Mouse (Mus musculus): ENCODE results near the gene Timm8a2.
"Not testable (repeated sequence)": the region's sequence is repeated elsewhere in the genome, so short reads cannot be mapped to it uniquely, and the experiment has no call there.

Timm8a2 gene

DNA sequence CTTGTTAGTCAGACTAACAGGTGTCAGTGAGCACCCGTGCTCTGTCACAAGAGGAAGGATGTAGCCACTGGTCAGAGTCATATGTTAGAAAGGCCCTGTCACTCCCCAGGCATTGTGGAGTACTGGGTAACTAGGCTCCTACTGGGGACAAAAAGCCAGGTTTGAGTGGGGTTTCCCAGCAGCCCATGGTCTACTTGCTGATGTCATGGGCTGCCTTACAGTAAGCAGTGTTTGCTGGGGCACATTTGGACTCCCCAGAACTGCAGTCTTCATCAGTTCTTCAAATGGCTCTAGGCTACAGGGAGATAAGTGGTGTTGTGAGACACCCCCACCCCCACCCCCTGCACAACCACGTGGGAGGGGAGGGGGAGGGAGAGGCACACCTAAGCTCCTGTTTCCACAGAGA, 23.5 kb downstream of the Timm8a2 start:
- in situ Hi-C loops (cut with MboI, MseI), result loop anchor here (10.0 kb wide), 1 partner anchor 103 kb away; no protein-coding TSS in a partner anchor

DNA sequence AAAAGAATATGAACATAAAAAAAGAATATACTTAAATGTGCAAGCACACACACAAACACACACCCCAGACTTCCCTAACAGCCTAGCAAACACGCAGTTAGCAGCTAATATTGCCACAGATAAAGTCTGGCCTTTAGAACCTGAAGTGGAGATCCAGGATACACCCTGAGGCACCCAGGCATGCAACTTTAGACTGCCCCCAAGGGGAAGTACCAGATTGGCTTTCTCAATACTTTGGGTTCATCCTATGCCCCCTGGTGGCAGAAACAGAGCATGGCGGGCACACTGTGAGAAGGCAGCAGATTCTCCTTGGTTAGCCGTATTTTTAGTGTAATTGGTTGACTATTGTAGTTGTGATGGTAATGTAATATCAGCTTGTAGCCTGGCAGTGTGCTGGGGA, 26.2 kb downstream of the Timm8a2 start:
- in situ Hi-C loops (cut with MboI, MseI), result loop anchor here (5.0 kb wide), 2 partner anchors 47 to 128 kb away; partner anchors contain the start of gene Tm9sf2

DNA sequence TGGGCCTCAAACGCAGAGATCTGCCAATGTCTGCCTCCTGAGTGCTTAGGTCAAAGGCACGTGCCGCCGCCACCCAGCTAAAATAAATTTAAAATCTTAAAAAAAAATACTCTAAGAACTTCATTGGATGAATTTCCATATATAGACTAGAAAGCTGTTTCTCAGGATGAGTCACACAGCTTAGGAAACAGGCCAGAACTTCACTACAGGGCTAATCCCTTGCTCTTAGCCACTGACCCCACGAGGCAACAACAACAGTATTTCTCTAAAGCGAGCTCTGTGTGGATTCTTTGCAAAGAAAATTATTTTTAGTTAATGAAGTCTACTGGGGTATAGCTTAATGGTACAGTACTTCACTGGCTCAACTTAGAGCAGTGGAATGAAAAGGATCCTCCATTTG, 26.9 kb downstream of the Timm8a2 start:
- in situ Hi-C loops (cut with MboI, MseI), result loop anchor here (5.0 kb wide), 2 partner anchors 46 to 129 kb away; partner anchors contain the start of gene Tm9sf2

DNA sequence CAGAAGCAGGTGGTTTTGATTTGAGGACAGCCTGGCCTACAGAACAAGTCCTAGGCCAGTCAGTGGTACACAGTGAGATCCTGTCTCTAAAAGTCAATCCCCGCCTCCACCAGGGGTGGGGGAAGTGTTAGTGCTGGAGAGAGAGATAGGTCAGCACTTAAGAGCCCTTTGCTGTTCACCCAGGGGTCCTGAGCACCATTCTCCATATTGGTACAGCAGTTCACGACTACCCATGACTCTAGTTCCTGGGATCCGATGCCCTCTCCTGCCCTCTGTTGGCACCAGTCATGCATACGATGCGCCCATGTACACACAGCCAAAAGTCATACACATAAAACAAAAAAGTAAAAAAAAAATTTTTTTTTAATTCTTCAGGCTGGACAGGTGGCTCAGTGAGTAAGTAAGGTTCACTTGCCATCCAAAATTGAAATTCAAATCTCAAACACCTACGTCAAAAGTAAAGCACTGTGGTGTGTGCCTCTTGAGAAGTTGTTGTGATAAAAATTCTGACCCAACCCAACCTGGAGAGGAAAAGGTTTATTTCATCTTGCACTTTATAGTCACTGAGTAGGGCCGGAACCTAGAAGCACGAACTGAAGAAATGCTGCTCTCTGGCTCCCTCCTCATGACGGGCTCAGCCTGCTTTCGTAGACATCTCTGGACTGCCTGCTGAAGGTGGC, 28.1 kb downstream of the Timm8a2 start:
- in situ Hi-C loops (cut with MboI, MseI), result loop anchor here (5.0 kb wide), 2 partner anchors 45 to 130 kb away; partner anchors contain the start of gene Tm9sf2

DNA sequence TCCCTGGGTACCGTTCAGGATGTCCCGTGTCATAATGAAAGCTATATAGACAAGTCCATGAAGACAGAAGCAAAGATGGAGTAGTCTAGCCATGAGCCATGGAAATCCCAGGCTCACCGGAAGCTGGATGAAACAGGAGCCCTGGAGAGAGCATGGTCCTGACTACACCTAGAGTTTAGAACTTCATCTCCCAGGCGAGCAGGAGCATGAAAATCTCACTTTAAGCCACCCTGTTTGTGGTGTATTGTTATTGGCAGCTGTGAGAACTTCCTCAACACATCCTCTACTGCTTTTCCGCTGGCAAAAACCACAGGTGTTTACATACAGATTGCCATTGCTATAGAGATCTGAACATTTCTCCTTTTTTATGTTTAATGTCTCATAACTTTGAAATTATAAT, 29.1 kb downstream of the Timm8a2 start:
- in situ Hi-C loops (cut with MboI, MseI), result loop anchor here (5.0 kb wide), 2 partner anchors 44 to 131 kb away; partner anchors contain the start of gene Tm9sf2

DNA sequence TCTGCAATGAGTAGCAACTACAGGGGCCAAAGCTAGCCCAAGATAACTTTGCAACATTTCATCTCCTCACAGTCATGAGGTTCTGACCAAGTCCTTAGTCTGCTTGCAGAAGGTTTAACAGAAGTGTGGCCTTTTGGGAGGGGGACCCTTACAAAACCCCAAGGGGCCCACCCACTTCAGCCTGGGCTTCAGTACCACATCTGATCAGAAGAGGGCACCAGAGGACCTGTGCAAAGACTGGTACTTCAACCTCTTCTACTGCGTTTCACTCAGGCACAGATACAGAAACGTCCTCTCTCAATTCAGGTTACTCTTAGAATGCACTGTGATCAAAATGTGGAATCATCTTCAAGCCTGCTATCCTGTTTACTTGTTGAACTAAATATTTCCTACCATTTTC, 30.0 kb downstream of the Timm8a2 start:
- in situ Hi-C loops (cut with MboI, MseI), result loop anchor here (5.0 kb wide), 2 partner anchors 43 to 132 kb away; partner anchors contain the start of gene Tm9sf2

DNA sequence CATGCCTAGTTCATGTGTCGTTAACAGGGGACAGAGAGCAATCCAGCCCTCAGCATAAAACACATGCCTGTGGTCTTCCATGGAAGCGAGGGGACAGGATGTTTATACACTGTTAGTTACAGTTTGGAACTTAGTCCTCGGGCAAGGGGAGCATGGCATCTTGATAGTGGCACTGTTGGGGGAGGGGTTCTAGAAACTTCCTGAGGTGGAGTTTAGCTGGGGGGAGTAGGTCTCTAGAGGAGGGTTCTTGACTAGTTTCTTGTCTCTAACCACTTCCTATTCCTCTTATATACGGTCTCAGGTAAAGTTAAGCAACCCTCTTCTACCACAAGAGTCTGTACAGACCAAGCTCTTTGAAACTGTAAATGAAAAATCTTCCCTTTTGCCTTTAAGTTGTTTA, 31.8 kb downstream of the Timm8a2 start:
- in situ Hi-C loops (cut with MboI, MseI), result no loop called here

DNA sequence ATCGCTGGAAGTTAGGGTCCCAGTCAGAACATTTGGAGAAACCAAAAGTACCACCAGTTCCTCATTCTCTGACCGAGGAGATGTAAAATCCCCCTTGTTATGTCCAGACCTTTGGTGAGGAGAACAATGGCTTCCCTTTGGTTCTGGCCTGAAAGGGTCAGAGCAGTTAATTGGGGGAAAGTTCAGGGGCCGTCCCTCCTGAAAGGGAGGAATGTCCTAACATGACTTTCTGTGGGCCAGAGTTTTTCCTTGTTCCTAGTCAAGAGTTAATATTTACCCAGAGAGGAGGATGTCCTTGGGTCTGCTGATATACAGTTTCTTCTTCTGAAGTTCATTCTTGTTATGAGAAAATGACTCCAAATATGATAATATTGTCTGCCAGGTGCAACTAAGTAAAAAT, 33.6 kb downstream of the Timm8a2 start:
- in situ Hi-C loops (cut with MboI, MseI), result not testable (repeated sequence)

DNA sequence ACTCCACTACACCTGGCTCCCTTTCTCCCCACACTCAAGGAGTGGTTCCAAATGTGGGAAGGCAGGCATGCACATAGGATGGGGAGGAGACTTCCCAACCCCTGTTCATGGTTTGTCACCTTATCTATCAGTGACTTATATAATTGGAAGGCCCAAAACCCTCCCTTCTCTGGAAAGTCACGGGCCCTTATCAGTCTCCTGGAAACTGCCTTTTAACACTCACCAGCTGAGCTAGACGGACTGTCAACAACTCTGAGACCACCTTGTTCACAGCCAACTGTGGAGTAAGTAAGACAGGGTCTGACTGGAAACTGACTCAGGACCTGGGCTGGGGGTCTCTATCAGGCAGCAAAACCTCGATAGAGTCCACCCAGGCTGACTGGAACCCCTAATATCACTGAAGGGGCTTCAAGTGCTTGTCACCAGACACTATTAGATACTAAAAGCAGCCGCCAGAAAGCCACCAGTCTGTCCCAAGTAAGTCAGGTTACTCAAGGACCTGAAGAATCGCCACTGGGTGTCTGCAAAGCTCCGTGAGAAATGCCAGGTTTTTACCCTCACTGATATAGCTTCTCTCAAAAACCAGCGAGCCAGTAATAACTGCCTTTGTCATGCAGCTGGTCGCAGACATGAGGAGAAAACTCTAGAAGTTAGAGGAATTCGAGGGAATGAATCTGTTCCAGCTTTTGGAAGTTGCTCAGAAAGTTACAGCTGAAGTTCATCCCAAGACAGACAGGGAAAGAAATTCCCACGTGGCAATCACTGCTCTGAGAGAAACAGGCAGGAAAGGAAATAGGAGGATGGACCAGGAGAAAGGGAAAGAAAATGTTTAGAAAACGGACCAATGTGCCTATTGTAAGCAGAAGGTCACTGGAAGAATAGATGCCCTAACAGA, 34.6 kb downstream of the Timm8a2 start:
- in situ Hi-C loops (cut with MboI, MseI), result no loop called here

DNA sequence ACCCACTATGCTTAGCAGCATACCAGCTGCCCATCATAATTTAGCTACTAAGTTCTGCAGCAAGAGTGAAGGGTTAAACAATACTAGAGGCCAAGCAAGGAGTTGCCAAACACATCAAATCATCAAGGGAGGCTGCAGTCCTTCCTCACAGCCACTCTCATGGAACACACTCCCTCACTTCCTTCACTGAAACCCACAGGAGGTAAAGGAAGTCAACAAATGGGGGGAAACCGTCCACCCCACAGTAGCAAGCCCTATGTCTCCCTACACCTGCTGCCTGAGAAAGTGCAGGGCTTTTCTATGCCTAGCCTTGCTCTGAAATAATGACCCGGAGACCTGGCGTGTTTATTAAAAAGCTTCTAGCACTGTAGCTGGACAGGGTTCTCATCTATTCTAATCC, 35.5 kb downstream of the Timm8a2 start:
- in situ Hi-C loops (cut with MboI, MseI), result no loop called here

DNA sequence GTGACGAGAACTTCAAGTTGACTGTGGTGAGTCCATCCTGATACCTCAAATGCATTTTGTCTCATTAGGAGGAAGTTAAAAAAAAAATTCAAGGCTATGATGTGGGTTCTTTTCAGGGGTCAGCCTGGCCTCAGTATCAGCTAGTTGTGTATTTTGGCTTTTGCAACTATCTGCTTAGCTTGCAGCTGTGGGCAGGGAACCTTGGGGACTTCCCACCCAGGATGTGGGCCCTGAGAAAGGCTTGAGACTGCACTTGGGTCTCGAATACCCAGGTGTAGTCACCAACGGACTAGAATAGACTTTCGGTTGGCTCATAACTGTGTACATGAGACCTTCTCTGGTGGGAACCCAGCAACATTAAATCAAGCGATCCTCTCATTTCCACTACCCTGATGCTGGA, 38.9 kb downstream of the Timm8a2 start:
- in situ Hi-C loops (cut with MboI, MseI), result no loop called here

DNA sequence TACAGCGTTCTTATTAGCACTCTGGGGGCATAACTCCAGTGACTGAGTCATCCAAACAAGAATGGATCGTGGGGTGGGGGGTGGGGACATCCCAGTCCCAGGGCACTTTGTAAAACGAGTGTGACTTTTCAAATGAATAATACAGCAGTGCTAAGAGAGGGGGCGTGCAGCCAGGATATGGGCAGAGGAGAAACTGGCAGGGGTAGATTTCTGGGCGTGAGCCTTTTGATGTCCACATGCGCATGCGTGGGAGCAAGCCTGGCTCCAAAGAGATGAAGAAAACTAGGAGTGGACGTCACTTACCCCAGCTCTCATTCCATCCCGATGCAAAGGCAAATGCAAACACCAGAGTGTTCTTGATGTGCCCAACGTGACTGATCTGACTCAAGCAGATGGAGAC, 39.9 kb downstream of the Timm8a2 start:
- in situ Hi-C loops (cut with MboI, MseI), result no loop called here

DNA sequence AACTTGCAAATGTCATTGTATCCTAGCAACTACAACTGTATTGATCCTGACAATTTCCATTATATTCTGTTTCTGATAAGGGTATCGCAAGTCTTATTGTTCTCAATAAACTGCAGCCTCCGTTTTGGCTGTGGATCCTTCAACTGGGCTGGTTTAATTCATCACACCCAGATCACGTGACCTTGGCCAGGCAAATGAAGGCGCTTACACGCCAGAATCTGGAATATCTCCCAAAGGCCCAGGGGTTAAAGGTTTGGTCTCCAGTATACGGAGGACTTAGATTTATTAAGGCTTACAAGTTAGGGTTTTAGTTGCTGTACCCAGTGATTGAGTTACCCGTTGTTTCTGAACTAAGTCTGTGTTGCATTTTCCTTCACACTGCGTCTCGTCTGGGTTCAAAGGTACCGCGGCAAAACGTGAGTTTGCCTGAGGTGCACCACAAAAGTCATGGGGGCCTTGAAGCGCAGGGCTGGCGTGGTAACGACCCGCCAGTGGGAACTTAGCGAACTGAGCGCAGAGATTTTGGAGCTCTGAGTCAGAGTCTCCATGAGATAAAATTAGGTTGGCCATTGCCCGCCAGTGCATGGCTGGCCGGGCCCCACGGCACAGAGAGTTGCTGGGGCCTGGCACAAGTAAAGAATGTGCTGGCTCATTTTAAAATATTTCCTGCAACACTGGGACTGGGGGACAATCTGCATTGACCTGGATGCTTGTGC, 41.2 kb downstream of the Timm8a2 start:
- in situ Hi-C loops (cut with MboI, MseI), result no loop called here

DNA sequence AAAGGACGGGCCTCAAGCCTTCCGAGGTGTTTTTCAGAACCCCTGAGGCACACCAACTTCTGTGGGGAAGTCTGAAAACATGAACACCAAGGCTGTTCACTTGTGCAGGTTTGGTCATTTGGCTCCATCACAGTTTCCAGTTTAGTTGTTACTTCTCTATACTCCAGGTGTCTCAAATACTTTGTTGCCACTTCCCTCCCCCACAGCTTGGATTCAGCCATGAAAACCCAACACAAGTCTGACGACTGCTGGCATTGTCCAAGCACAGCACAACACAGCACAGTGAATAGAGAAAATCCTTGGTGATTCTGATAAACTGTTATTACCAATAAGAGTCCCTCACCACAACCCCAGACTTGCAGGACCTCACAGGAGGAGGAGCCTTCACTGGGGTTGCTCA, 42.5 kb downstream of the Timm8a2 start:
- in situ Hi-C loops (cut with MboI, MseI), result no loop called here

DNA sequence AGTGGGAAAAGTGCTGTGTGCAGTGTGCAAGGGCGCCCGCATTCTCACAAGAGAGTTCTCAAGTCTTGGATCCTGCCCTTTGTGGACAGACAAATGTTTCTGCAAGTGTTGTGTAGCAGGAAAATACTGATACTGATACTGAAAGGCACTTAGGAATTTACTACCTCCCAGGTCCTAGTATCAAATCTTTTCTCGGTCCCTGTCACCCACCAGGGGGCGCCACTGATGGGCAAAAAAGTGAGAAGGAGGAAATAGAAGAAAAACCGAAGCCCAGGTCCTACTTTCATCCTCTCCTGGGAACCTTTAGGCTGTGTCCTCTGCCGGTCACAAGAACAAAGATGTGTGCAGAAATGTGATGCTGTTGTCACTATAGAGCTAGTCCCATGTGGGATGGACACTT, 45.0 kb downstream of the Timm8a2 start:
- in situ Hi-C loops (cut with MboI, MseI), result no loop called here

DNA sequence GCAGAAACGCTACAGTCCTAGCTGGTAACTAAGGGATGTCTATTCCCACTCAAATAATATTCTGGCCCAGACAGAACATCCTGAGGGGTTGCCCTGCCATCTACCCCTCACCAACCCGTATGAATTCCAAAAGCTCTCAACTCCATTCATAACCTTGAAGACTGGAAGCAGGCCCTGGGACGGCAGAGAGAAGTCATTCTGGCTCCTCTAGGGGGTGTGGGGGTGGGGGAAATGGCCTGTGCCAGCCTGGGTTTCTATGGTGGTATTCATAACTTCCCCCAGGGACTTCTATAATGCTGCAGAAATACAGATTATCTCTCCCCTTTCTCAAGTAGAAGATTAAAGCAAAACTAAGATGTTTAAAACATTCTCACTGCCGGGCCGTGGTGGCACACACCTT, 45.4 kb downstream of the Timm8a2 start:
- in situ Hi-C loops (cut with MboI, MseI), result no loop called here

DNA sequence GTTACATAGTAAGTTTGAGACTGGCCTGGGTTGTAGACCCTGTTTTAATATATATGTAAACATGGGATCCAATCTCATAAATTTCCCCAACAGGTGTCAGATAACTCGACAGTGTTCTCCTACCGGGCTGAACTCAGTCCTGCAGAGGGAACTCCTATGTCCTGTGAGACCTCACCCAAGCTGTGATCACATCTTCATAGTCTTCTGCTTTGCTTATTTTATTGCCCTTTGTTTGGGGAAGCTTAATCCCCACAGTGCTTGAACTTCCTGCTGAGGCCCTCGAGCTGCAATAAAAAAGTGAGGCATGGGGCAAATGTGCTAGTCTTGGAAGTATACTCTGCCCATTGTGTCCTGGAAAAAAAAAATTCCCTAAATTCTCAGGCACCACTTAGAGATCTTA, 46.8 kb downstream of the Timm8a2 start:
- in situ Hi-C loops (cut with MboI, MseI), result no loop called here

DNA sequence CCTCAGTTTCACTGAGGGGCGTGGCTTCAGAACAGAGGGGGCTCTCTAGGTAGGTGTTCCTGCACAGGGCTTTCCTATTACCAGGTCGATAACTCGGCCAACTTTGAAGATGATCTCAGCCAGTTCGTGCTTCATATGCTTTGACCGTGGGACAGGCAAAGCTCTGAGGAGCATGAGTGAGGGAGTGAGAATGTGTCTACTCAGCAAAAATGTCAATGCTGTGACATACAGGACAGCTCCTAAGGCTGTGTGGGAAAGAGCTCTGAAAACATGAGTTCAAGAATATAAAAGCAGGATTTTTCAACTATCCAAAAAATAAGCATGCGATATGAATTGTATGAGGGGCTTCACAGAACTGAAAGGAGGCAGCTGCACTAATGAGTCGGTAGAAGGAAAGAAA, 49.0 kb downstream of the Timm8a2 start:
- in situ Hi-C loops (cut with MboI, MseI), result no loop called here

DNA sequence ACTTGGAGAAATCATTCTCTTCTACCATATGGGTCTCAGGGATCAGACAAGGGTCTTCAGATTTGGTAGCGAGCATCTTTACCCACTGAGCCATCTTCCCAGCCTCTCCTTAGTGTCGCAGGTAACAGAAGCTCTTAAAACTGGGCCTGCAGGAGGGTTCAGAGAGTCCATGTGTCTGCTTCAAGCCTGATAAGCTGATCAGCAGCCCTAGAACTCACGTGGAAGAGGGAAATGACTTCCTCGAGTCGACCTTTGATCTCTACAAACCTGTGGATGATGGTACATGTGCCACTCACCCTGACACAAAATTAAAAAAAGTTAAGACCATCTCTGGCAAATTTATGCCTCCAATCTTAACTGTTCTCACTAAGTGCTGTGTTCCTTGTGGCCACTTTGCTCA, 53.5 kb downstream of the Timm8a2 start:
- in situ Hi-C loops (cut with MboI, MseI), result no loop called here
